Mouse (Mus musculus): ENCODE measurements at regions not wholly inside any gene's neighbourhood (a gene's known extent, or its start where the extent isn't known, plus 50 kb on each side); places are given as distances from the start of the nearest gene placed in this dataset.

DNA sequence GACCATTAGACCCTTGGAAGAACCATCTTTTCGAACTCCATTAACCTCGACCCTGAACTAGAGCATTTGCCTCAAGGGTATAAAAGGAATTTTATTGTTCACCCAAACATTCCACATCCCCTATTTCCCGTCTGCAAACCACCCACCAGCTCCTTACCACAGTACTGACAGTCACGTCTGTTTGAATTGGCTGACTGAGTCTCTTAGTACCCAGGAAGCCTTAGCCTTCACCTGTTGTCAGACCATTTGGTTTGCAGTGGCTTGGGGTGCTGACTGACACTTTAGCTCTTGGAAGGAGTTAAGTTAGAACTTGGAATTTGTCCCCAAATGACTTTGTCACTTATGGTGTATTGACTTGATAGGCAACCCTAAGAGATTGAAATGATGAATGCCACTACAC is 209.3 kb upstream of the Daam1 start:
- TF ChIP-seq EP300 (IDR thresholded peaks at IDR 0.05) (no peak), CTCF (IDR thresholded peaks at IDR 0.05) (no peak)

All from lung, postnatal 0 days (tissue).